Mouse (Mus musculus): ENCODE data around the gene Fbxw15. TPM values are rescaled to one million over a fixed set of nuclear protein-coding genes. Genes with fewer than 3 reads are reported as not detected.

Fbxw15 gene
- not detected for polyA plus RNA-seq (2017; shearing (Covaris generic))

DNA sequence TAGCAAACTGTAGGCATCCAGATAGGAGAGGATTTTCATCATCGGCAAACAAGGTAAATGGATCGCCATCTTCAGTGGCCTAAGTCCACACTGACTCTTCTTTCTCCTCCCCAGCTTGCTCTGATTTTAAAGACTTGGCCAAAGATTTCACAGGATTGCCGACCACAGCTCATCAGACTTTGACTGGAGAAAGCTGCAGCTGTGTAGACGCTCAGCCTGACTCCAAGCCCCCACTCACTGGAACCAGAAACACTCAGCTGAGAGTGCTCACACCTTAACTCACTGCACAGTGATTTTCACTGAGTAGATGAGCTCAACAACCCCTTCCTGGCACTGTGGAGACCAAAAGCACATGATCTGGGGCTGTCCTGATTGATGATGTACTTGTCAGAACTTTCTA lies at the start of gene Fbxw15:
Gene Fbxw15 (minus strand): TSS at position 101 of the 400 bp plus-strand sequence.

Other genes starting within 250 kb of the Fbxw15 start
- not detected for gene Fbxw28, start 228.6 kb downstream of the Fbxw15 start, polyA plus RNA-seq (2017; shearing (Covaris generic))
- gene Fbxw22, start 164.0 kb downstream of the Fbxw15 start, polyA plus RNA-seq (2017; shearing (Covaris generic)) = not detected
- gene Fbxw16, start 119.1 kb downstream of the Fbxw15 start, polyA plus RNA-seq (2017; shearing (Covaris generic)) = not detected
- gene Fbxw19, start 72.4 kb downstream of the Fbxw15 start, polyA plus RNA-seq (2017; shearing (Covaris generic)) = not detected
- not detected for gene Fbxw24, start 57.8 kb upstream of the Fbxw15 start, polyA plus RNA-seq (2017; shearing (Covaris generic))
- not detected for gene Fbxw25, start 96.4 kb upstream of the Fbxw15 start, polyA plus RNA-seq (2017; shearing (Covaris generic))
- gene Fbxw18, start 134.4 kb upstream of the Fbxw15 start, polyA plus RNA-seq (2017; shearing (Covaris generic)) = not detected
- not detected for gene Fbxw26, start 177.8 kb upstream of the Fbxw15 start, polyA plus RNA-seq (2017; shearing (Covaris generic))
- gene Fbxw27, start 222.4 kb upstream of the Fbxw15 start, polyA plus RNA-seq (2017; shearing (Covaris generic)) = not detected
- not detected for gene Spink8, start 244.0 kb upstream of the Fbxw15 start, polyA plus RNA-seq (2017; shearing (Covaris generic))

All from inflammation-experienced regulatory T-cells, adult 16 weeks (primary cell).